Mouse (Mus musculus) erythroblast, embryonic 14.5 days (primary cell): Measurements from ENCODE around the gene Kif18b.

Source experiments
- GATA1 ChIP-seq: IDR thresholded peaks from 2 replicates; pipeline ENCODE4 v1.6.1; 2012; ENCODE audit warnings: low read length, inconsistent platforms, mixed read lengths
- TAL1 ChIP-seq: IDR thresholded peaks from 3 replicates; pipeline ENCODE4 v1.6.1; 2012; ENCODE audit warnings: low read length, inconsistent platforms, mixed read lengths

DNA sequence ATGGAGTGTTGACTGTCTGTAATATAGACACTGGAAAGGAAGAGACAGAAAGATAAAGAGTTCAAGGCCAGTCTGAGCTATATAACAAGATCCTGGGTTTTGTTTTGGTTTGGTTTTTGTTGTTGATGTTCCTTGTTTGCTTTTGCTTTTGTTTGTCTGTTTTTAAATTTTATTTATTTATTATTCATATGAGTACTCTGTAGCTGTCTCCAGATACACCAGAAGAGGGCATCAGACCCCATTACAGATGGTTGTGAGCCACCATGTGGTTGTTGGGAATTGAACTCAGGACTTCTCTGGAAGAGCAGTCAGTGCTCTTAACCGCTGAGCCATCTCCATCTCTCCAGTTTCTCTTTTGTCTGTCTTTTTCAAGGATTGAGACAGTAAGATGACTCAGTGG, 33.9 kb upstream of the Kif18b start:
- TF ChIP-seq TAL1, result no peak
- TF ChIP-seq GATA1, result no peak
